Mouse (Mus musculus): ENCODE results near the gene Atcay.

- TF ChIP-seq CTCF (IDR thresholded peaks at IDR 0.05; ENCODE audit: control insufficient read depth, insufficient read depth, insufficient replicate concordance, low read depth, low read length): no peak
- TF ChIP-seq POLR2A (IDR thresholded peaks at IDR 0.05; ENCODE audit: control insufficient read depth, low read depth, low read length): peak; percentile 70
These were observed 48.0 kb downstream of the Atcay start, which contains the start of gene Dapk3 for GRCm38 (mm10) chr10:81182336-81183333.

Data from testis, adult 2 months (tissue).